Mouse (Mus musculus): ENCODE data around the gene Dvl3.

DNA sequence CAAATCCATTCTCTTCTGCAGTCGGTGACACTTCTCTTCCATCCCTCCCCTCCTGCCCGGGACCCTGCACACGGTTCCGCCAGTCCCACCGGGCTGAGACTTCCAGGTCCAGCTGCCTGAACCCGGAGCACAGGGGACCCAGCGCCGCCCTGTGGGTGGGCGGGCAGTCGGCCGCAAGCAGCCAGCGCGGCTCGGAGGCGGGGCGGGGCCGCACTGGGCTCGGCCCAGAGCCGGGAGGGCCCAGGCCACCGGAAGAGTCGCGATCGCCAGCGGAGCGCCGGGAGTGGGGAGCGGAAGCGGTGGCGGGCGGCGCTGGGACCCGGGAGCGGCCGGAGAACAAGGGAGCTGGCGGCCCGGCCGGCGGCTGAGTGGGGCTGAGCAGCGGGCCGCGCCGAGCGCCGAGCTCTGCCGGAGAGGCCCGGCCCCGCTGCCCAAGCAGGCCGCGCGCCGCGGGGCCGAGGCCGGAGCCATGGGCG is at the start of gene Dvl3:
- TF ChIP-seq CTCF (IDR thresholded peaks at IDR 0.05; ENCODE audit: extremely low read depth, insufficient read length, insufficient replicate concordance, low read depth, low read length) (peak; percentile 31; the same call in 1 of the 2 replicates), POLR2A (IDR thresholded peaks at IDR 0.05; ENCODE audit: low read depth, low read length) (peak; percentile 87)

Data from small intestine, adult 2 months (tissue).